Mouse (Mus musculus) lung, adult 2 months (tissue): ENCODE data around the gene Fkbp8.

Source experiments
- CTCF ChIP-seq: fragments of 200-500 bp; IDR thresholded peaks from 2 replicates; pipeline ENCODE4 v1.5.1; 2011; ENCODE audit warnings: mild to moderate bottlenecking, low read length, control low read depth; ENCODE audit not compliant: insufficient read depth
- POLR2A ChIP-seq: fragments of 200-500 bp; IDR thresholded peaks from 2 replicates; pipeline ENCODE4 v1.6.1; 2011; ENCODE audit warnings: low read depth, mild to moderate bottlenecking, control low read depth, low read length, borderline replicate concordance; ENCODE audit errors: extremely low read depth

DNA sequence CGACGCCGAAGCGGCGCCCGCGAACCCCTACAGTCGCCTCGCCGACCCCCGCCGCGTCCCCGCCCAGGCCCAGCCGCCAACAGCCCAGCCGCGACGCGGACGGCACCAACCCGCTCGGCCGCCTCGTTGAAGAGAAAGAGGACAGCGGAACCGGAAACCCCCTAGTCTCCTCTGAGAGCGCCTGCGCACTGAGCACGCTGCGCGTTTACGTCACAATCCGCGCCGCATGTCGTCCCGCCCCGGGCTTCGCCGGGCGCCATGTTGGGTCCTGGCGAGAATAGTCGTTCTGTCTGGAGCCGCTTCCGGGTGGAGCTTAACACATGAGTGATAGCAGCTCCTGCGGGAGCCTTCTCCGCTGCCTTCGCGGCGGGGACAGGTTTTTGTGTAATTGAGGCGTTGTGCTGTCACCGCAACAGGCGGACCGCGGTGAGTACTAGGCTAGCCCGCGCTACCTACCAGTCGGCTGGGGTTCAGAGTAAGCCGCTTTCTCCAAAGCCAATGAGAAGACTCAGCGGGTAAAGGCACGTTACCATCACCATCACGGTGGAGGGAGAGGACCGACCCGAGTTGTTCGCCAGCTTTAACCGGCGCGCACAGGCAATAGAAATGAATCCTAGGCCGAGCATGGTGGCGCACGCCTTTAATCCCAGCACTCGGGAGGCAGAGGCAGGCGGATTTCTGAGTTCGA lies 17.2 kb upstream of the Fkbp8 start, which contains the start of gene Uba52:
- TF ChIP-seq CTCF (no peak), POLR2A (peak; percentile 81; the same call in 1 of the 2 replicates)
